Mouse (Mus musculus): ENCODE data around the gene Dop1b.
A peak's percentile ranks its signal among the peaks of the same experiment; 100 is the strongest.

Dop1b gene

GRCm38 (mm10) chr16:93830071-93830470 is 118.4 kb downstream of the Dop1b start:
- DNase-seq (ENCODE audit: low spot score), result no peak

DNA sequence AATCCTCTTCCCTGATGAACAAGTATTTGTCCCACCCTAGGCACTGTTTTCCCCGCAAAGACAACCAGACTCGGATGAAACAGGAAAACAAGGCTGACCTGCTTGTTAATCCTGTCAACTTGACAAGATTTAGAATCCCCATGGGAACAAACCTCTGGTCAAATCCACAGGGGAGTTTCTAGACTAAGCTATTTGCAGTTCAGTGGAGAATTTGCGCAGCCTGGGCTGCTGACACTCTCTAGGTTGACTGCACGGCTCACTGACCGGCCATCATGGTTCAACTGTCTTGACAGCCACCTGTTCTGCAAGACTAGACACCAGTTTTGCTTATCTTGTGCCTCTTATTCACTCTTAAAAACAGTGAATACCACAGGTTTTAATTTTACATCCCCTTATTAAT is 119.2 kb downstream of the Dop1b start:
- no peak for DNase-seq (ENCODE audit: low spot score)

- DNase-seq (ENCODE audit: low spot score), result peak; percentile 100
Measured at GRCm38 (mm10) chr16:93831627-93832395, 120.1 kb downstream of the Dop1b start, which contains the start of gene Morc3. Morc3 (plus strand) TSS chr16:93832121.

DNA sequence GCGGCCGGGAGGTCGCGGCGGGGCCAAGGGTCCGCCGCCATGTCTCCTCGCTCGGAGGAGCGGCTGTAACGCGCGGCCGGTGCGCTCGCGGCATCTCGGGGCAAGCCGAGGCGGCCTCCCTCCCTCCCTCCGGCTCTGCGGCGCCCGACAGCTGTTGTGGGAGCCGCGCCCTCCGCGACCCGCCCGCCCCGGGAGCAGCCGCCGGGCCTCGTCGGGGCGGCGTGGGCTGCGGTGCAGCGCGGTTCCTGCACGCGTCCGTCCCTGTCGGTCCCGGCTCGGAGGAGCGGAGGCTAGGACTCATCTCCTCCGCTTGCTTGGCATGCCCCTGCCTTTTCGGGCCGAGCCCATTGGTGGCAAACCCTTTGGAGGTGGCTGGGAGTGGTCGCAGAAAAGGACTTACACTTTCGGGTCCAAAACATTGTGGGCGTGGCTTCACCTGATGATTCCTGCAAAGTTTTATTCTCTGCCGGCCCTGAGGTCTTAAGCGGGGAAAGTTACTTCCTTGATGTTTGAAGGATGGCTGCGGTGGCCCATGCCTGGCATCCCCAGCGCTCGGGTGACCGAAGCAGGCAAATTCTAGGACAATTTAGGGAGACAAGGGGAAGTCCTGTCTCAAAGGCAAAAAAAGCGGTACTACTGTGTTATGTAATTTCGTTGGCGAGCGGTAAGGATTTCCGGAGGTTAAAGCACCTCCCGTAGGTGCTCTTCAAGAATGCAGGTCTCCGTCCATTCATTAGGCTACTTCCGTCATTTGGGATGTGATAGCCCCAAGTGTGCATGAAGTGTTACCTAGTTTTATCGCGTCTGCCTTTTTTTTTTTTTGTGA is 121.0 kb downstream of the Dop1b start:
- peak; percentile 38 for DNase-seq (ENCODE audit: low spot score)

DNA sequence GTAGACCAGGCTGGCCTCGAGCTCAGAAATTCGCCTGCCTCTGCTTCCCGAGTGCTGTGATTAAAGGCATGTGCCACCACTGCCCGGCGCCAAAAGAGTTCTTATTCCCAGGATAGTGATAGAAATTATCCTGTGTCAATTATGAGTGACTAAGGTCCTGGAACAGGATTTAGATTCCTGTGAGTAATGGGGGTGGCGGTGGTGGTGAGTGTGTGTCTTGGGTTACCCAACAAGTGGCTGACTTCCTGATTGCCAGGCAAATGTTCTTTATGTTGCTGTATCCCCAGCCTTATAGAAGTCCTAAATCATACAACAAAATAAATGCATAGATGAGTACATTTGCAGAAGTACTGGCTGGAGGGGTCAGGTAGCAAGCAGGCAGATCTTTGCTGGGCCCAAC is 121.8 kb downstream of the Dop1b start:
- DNase-seq (ENCODE audit: low spot score), result no peak

- no peak for DNase-seq (ENCODE audit: low spot score)
Measured at GRCm38 (mm10) chr16:93834076-93834475, 122.4 kb downstream of the Dop1b start.

DNA sequence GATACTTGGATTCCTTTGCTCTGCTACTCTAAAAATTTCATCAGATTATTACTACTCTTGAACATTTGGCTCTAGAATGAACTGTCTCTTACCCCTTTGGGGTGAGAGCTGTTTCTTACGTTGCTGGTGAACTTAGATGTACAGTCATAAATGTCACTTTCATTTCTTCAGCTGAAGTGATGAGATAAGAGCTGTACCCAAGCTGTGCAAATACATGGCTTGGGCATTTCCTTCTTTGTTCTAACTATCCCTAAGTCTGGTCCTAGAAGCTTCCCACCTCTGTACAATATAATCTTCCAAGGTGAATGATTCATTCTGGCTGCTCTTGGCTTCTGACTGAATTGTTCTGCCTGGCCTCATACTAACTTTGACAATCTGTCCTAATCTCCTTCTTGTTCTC is 127.3 kb downstream of the Dop1b start:
- DNase-seq (ENCODE audit: low spot score), result no peak

DNA sequence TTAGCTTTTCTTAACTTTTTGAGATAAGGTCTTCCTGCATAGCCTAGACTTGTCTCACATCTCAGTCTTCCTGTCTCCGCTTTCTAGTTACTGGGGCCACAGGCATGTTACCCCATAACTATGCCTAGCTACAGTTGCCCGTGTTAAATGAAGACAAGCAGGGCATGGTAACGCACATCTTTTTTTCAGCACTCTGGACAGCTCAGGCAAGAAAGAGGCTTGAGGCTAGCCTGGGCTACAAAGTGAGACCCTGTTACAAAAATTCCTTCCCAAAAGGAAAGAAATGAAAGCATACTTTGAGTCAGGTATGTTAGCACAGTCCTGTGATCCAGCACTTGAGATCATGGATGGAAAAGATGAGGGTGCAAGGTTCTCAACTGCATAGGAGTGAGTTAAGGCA is 138.8 kb downstream of the Dop1b start:
- DNase-seq (ENCODE audit: low spot score), result no peak

DNA sequence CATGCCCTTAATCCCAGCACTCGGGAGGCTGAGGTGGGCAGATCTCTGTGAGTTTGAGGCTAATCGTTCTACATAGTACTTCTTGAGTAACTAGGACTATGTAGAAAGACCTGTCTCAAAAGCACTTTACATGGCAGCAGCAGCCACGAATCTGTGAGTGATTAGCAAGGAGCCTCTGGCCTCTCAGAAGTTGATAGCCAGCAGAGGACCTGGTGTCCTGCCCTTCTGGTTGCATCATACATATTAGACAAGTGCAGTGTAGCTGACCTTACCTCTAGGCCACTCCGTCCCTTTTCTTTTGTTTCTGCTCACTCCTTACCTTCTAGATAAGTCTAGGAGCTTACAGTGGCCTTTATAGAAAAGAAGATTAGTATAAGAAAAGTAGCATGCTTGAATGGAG is 148.3 kb downstream of the Dop1b start:
- DNase-seq (ENCODE audit: low spot score), result no peak
